Mouse (Mus musculus) heart, adult 2 months (tissue): ENCODE results near the gene Map4k4.

Experiments used
- CTCF ChIP-seq: fragments of 200-600 bp; IDR thresholded peaks from 2 replicates; pipeline ENCODE4 v1.8.1; 2022; ENCODE audit warnings: antibody characterized with exemption, mild to moderate bottlenecking, moderate library complexity
- EP300 ChIP-seq: fragments of 200-500 bp; IDR thresholded peaks from 2 replicates; pipeline ENCODE4 v1.6.1; 2011; ENCODE audit warnings: low read depth, low read length, control low read depth; ENCODE audit not compliant: insufficient read depth
- POLR2A ChIP-seq: fragments of 200-500 bp; IDR thresholded peaks from 2 replicates; pipeline ENCODE4 v1.6.1; 2011; ENCODE audit warnings: mild to moderate bottlenecking, low read depth, low read length, control low read depth; ENCODE audit not compliant: insufficient read depth

DNA sequence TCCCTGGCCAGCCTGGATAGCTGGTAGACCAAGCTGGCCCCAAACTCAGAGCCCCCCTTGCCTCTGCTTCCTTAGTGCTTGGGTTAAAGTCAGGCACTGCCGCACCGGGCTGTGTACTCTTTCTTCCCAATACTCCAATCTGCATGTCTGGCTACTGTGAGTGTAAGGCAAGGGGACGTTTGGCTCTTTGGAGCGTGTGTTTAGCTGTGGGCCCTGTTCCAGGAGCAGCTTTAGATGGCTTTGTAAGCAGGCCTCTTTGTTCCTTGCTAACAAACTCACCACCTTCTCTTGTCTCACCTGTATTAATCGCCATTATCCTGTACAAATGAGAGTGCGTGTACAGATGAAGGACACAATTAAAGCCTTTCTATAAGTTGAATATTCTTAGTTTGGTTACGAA, 71.7 kb downstream of the Map4k4 start:
- no peak for TF ChIP-seq EP300
- TF ChIP-seq CTCF = no peak
- TF ChIP-seq POLR2A = no peak
